Mouse (Mus musculus) midbrain, embryonic 14.5 days (tissue): Measurements from ENCODE around the gene Terf2. TPM values are rescaled to one million over a fixed set of nuclear protein-coding genes. Genes with fewer than 3 reads are reported as not detected.
"Not testable (repeated sequence)": the region's sequence is repeated elsewhere in the genome, so short reads cannot be mapped to it uniquely, and the experiment has no call there.

Source experiments
- ATAC-seq: fragments of 200-750 bp; cut with Nextera tagmentation; 2 replicates; pipeline ENCODE4 v1.8.0; 2017; ENCODE audit warnings: moderate number of reproducible peaks, moderate library complexity; ENCODE audit not compliant: low FRiP score, low TSS enrichment
- DNase-seq: peaks from one replicate; pipeline ENCODE4 v3.0.0-alpha.2; 2015
- H3K27ac ChIP-seq: fragments of 300-500 bp; sonication (generic); replicated peaks from 2 replicates; pipeline ENCODE4 v1.5.1; 2014; ENCODE audit warnings: mild to moderate bottlenecking, low read depth, low read length, moderate library complexity
- H3K27me3 ChIP-seq: fragments of 300-500 bp; sonication (generic); 2 replicates; pipeline ENCODE4 v1.6.1; 2014; ENCODE audit warnings: low read length, control low read depth, mixed read lengths; ENCODE audit not compliant: control insufficient read depth, insufficient read depth
- H3K36me3 ChIP-seq: fragments of 300-500 bp; sonication (generic); 2 replicates; pipeline ENCODE4 v1.6.1; 2014; ENCODE audit warnings: low read length, control low read depth; ENCODE audit not compliant: control insufficient read depth, insufficient read depth
- H3K4me1 ChIP-seq: fragments of 300-500 bp; sonication (generic); 2 replicates; pipeline ENCODE4 v1.6.1; 2014; ENCODE audit warnings: mild to moderate bottlenecking, antibody characterized with exemption, low read length, control low read depth; ENCODE audit not compliant: control insufficient read depth, insufficient read depth
- H3K4me2 ChIP-seq: fragments of 300-500 bp; sonication (generic); 2 replicates; pipeline ENCODE4 v1.6.1; 2014; ENCODE audit warnings: mild to moderate bottlenecking, low read length, moderate library complexity
- H3K4me3 ChIP-seq: fragments of 300-500 bp; sonication (generic); replicated peaks from 2 replicates; pipeline ENCODE4 v1.5.1; 2014; ENCODE audit warnings: low read depth, low read length
- H3K9ac ChIP-seq: fragments of 300-500 bp; sonication (generic); replicated peaks from 2 replicates; pipeline ENCODE4 v1.6.1; 2014; ENCODE audit warnings: mild to moderate bottlenecking, low read length, moderate library complexity
- H3K9me3 ChIP-seq: fragments of 300-500 bp; sonication (generic); 2 replicates; pipeline ENCODE4 v1.6.1; 2016; ENCODE audit warnings: low read length, control low read depth, mixed read lengths; ENCODE audit not compliant: control insufficient read depth
- WGBS: fragments of 180-500 bp; shearing (Covaris S2); extraction: QIAGEN DNeasy Blood & Tissue Kit; methylation state at CpG from one replicate; pipeline ENCODE4 v1.1.7; 2014; 5-methylcytosine and 5-hydroxymethylcytosine counted together
- polyA plus RNA-seq: library from polyadenylated mRNA; unstranded; fragments of >200 nt; fragmentation: Nextera tagmentation; extraction: Ambion mirVana; gene quantifications from 2 replicates; pipeline ENCODE4 v1.2.1, GENCODE M21; 2014

Gene Terf2
- polyA plus RNA-seq, 1 experiment from 2014 or later: 23.3 TPM

DNA sequence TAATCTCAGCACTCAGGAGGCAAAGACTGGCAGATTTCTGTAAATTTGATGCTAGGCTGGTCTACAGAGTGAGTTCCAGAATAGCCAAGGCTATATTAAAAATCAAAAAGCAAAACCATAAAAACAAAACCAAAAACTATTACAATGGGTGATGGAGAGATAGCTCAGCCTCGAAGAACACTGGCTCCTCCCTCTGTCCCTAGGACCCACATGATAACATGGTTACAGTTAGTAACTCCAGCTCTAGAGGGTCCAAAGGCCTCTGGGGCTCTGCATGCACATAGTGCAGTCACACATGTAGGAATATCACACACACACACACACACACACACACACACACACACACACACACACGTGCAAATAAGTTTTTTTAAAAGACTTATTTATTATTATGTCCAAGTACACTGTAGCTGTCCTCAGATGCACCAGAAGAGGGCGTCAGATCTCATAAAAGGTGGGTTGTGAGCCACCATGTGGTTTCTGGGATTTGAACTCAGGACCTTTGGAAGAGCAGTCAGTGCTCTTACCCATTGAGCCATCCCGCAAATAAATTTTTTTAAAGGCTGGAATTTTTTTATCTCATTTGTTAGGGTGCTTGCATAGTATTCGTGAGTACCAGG, 13.6 kb upstream of the Terf2 start:
- Histone ChIP-seq H3K9ac (no peak overlapping the region), H3K4me3 (no peak overlapping the region), H3K4me1 (no peaks in the 10 kb centered on the region), H3K36me3 (no peaks in the 10 kb centered on the region), H3K4me2 (no peak overlapping the region), H3K9me3 (no peaks in the 10 kb centered on the region), H3K27ac (no peak overlapping the region), H3K27me3 (no peaks in the 10 kb centered on the region)
- ATAC-seq (no peak), DNase-seq (no peak)
- 88% methylated on average over 5 of the region's 5 CpGs for WGBS

DNA sequence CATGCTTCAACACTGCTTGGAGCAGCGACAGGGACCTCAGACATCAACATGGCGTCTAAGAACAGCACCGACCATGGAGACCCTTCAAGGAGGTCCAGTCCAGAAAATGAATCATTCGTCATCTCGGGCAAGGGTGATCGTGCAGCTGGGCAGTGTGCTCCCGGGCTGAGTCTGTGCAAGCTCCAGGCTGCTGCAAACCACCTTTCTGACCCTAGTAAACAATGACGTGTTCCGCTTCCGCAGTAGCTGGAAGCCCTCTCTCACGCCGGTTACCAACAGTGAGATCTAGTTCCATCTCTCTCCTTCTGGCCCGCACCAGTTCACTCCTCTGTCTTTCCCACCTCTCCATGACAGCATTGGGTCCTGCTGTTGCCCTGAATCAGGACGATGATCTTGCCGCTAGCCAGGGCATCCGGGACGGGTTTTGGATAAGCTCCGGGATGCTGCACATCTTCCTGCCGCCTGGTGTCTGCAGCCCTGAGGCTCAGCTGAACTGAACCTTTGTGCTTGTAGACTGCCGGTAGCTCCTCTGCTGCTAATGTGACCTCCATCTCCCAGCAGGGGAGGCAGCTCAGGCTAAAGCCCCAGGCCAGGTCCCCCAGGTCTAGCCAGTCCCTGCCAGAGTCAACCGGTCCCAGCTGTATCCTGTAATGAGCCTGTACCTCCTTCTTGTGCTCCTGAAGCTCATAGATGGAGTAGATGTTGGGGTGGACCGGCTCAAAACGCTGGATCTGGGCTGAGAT, 12.8 kb upstream of the Terf2 start:
- DNase-seq: no peak
- Histone ChIP-seq H3K9me3 (no peaks in the 10 kb centered on the region), H3K36me3 (no peaks in the 10 kb centered on the region), H3K4me1 (no peaks in the 10 kb centered on the region), H3K27ac (no peak overlapping the region), H3K27me3 (no peaks in the 10 kb centered on the region), H3K4me3 (no peak overlapping the region), H3K9ac (no peak overlapping the region), H3K4me2 (no peak overlapping the region)
- WGBS: 68% methylated on average over 23 of the region's 23 CpGs
- no peak for ATAC-seq

DNA sequence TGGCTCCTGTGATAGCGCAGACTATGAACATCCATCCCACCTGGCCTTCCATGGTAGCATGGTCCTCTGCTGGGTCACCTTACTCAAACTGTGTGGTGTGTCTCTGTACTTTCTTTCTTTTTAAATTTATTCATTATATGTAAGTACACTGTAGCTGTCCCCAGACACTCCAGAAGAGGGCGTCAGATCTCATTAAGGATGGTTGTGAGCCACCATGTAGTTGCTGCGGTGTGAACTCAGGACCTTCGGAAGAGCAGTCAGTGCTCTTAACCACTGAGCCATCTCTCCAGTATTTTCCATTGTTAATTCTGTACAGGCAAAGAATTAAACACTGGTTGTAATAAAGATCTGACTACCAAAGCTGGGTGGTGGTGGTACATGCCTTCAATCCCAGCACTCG, 11.7 kb upstream of the Terf2 start:
- not testable (repeated sequence) for DNase-seq, H3K27ac ChIP-seq, H3K9me3 ChIP-seq, H3K9ac ChIP-seq, H3K4me2 ChIP-seq, H3K4me3 ChIP-seq, H3K27me3 ChIP-seq, H3K36me3 ChIP-seq, H3K4me1 ChIP-seq, ATAC-seq
- 94% methylated on average over 5 of the region's 5 CpGs for WGBS

DNA sequence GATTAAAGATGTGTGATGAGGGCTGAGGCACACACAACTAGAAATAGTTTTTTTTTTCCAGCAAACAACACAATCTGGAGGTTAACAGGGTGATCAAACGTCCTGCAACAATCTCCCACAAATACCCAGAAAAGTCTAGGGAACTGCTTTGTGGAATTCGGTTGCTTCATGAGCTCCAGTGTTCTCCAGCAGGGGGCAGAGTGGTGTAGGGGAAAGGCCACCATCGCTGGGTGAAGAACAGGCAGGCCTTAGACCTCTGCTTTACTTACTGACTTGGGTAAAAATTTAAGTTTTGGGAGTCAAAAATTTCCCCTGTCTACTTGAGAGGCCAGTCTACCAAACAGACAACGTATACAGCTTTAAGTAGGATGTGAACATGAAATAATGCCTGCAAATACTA, 8.2 kb upstream of the Terf2 start:
- 9% methylated on average over 4 of the region's 4 CpGs for WGBS
- no peak overlapping the region for H3K9ac ChIP-seq
- no peaks in the 10 kb centered on the region for H3K36me3 ChIP-seq
- H3K27me3 ChIP-seq: no peaks in the 10 kb centered on the region
- ATAC-seq (no peak), DNase-seq (peak; percentile 87)
- H3K4me2 ChIP-seq: no peak overlapping the region
- H3K4me3 ChIP-seq: no peak overlapping the region
- no peak overlapping the region for H3K27ac ChIP-seq
- H3K9me3 ChIP-seq: no peaks in the 10 kb centered on the region
- H3K4me1 ChIP-seq: no peaks in the 10 kb centered on the region

DNA sequence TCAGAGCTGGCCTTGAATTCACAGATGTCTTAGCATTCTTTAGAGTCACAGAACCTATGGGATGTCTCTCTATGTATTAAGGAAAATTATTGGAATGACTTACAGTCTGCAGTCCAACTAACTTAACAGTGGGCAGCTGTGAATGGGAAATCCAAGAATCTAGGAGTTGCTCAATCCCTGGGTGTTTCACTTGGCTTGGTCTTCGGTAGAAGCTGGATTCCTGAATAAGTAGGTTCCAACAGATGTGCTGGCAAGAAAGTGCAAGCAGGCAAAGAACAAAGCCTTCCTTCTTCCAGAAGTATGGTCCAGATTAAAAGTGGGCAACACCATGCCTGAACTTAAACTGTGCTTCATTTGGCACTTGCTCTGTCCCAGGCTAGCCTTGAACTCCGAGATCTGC, 4.3 kb upstream of the Terf2 start:
- 94% methylated on average over 2 of the region's 2 CpGs for WGBS
- no peak overlapping the region for H3K27ac ChIP-seq
- DNase-seq (no peak), ATAC-seq (no peak)
- no peak overlapping the region for H3K4me3 ChIP-seq
- H3K27me3 ChIP-seq: no peaks in the 10 kb centered on the region
- H3K36me3 ChIP-seq: no peaks in the 10 kb centered on the region
- no peaks in the 10 kb centered on the region for H3K9me3 ChIP-seq
- H3K9ac ChIP-seq: no peak overlapping the region
- H3K4me2 ChIP-seq: no peak overlapping the region
- H3K4me1 ChIP-seq: no peaks in the 10 kb centered on the region; the same call in 1 of the 2 replicates

DNA sequence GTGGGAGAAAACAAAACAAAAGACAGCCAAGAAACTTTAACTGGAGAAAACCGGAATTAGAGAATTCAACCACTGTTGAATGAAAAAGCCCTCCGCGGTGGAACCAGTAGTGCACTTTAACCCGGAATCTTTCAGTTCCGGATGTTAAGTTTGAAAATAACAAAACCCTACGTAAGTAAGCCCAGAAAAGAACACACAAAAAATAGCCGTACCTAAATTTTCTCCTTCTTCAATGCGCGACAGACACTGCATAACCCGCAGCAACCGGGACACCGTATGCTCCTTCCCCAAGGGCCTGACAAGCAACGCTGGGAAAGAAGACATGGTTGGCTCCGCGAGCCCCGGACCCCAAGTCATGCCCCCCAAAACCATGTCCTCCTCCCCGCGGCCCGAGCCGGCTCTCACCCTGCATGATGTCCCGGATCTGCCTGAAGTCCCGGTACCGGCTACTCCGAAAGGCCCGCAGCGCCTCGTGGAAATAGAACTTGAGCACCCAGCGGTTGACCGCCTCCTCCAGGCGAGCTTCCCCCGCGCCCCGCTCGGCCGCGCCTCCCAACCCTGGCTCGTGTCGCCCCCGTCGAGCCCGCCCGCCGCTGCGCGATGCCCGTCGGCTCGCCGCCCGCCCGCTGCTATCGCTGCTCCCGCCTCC, 506 bp downstream of the Terf2 start:
- DNase-seq: peak; percentile 56
- Histone ChIP-seq H3K4me3 (peak overlapping the region; percentile 85), H3K4me1 (peaks cover 12% of the 10 kb centered on the region), H3K9ac (peak overlapping the region; percentile 87), H3K27me3 (no peaks in the 10 kb centered on the region), H3K4me2 (peak overlapping the region; percentile 67), H3K9me3 (no peaks in the 10 kb centered on the region), H3K36me3 (peaks cover 15% of the 10 kb centered on the region), H3K27ac (peak overlapping the region; percentile 86)
- peak; percentile 79 for ATAC-seq
- WGBS: 2% methylated on average over 53 of the region's 53 CpGs

DNA sequence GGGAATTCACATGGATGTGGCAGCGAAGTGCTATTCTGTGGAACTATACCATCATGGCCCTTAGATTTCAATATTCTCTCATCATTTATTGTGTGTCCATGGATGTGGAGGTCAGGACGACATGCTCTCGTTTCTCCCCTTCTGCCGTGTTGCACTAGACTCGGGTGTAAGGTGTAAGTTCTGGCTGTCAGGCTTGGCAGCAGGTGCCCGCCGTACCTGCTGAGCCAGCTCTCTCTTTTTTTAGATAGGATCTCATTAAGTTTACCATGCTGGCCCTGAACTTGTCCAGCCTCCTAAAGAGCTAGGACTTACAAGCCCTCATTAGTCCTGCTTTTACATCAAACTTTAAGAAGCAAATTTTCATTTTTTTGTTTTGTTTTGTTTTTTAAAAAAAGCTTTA, 5.8 kb downstream of the Terf2 start:
- Histone ChIP-seq H3K4me1 (peaks cover 11% of the 10 kb centered on the region), H3K9ac (no peak overlapping the region), H3K36me3 (peaks cover 39% of the 10 kb centered on the region), H3K27me3 (no peaks in the 10 kb centered on the region), H3K4me3 (no peak overlapping the region), H3K27ac (no peak overlapping the region), H3K4me2 (no peak overlapping the region), H3K9me3 (no peaks in the 10 kb centered on the region)
- no peak for ATAC-seq
- DNase-seq: no peak
- WGBS: 95% methylated on average over 7 of the region's 7 CpGs

DNA sequence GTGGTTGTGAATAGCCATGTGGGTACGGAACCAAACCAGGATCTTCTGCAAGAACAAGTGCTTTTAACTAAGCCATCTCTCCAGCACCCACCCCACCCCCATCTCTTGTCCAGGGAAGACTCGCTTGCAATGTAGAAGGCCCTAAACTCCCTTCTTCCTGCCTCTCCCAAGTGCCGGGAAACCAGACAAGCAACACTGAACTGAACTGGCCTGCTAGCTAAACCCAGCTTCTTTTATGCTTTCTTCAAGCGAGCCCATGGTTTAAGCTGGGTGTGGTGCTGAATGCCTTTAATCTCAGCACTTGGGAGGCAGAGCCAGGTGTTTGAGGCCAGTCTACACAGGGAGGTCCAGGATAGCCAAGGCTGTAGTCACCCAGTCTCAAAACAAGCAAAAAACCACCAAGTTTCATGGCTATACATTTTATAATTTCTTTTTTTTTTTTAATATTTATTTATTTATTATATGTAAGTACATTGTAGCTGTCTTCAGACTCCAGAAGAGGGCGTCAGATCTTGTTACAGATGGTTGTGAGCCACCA, 7.8 kb downstream of the Terf2 start:
- Histone ChIP-seq H3K9me3 (no peaks in the 10 kb centered on the region), H3K4me1 (no peaks in the 10 kb centered on the region), H3K9ac (no peak overlapping the region), H3K27me3 (no peaks in the 10 kb centered on the region), H3K27ac (no peak overlapping the region), H3K36me3 (peaks cover 44% of the 10 kb centered on the region), H3K4me2 (no peak overlapping the region), H3K4me3 (no peak overlapping the region)
- WGBS: 94% methylated on average over 5 of the region's 5 CpGs
- no peak for DNase-seq
- ATAC-seq: no peak
